Mouse (Mus musculus) heart, postnatal 0 days (tissue): ENCODE results near the gene Calca.

Experiments
- CTCF ChIP-seq: IDR thresholded peaks from 2 replicates; pipeline ENCODE4 v1.5.1; 2016; ENCODE audit warnings: antibody characterized with exemption, control low read depth, low read depth
- EP300 ChIP-seq: IDR thresholded peaks from 2 replicates; pipeline ENCODE4 v1.6.1; 2016; ENCODE audit warnings: antibody characterized with exemption, low read depth

DNA sequence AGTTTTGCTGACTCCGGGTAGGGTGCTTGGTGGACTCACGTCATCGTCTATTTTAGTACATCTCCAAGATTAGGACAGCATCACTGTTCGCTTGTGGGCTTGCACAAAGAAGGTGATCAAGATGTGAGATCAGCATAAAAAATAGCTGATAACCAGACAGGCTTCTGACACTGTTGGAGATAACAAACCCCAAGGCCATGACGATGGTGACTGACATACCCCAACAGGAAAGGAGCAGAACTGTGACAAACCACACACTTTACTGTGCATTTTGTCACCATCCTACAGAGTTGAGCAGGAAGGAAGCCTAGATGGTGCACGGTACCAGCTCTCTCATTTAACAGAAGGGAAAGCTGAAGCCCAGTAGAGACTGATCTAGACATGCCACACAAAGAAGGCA is 19.4 kb downstream of the Calca start:
- TF ChIP-seq CTCF = no peak
- TF ChIP-seq EP300 = no peak
